Mouse (Mus musculus) liver, adult (tissue): ENCODE data around the gene Gpr18.

Experiments
- GATA4 ChIP-seq: IDR thresholded peaks from 2 replicates; pipeline ENCODE4 v1.6.1; 2014; ENCODE audit warnings: mild to moderate bottlenecking, low read length; ENCODE audit not compliant: insufficient replicate concordance

Gpr18 gene

GRCm38 (mm10) chr14:121915621-121916020 is at the start of gene Gpr18:
TSS of gene Gpr18 (minus strand) at chr14:121915781.
- no peak for TF ChIP-seq GATA4

GRCm38 (mm10) chr14:121964990-121965389 is 49.4 kb upstream of the Gpr18 start, which contains the start of gene Gpr183:
TSS of gene Gpr183 (minus strand) at chr14:121965195.
- TF ChIP-seq GATA4, result no peak

DNA sequence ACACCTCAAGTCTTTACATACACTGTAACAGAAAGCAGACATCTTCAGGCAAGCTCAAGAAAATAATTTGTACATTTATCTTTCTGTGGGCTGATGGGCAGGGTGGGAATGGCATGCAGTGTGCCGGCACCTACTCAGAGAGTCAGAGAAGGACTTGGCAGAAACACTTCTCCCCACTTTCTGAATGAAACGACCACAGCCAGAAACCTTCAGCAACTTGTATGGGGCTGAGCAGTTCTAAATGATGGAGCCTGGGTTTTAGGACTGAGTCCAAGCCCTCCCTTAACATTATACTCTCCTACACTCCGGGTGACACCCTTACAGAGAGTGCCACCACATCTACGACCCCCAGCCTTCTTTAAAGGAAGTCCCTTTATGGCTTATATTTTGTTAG is 48.4 kb upstream of the Gpr18 start:
- TF ChIP-seq GATA4, result no peak

GRCm38 (mm10) chr14:121963251-121963941 is 47.8 kb upstream of the Gpr18 start:
- no peak for TF ChIP-seq GATA4

- 0 out of 2 replicates have a peak, but pooled peaks have one; percentile 1 for TF ChIP-seq GATA4
Measured at GRCm38 (mm10) chr14:121962128-121962890, 46.7 kb upstream of the Gpr18 start.

DNA sequence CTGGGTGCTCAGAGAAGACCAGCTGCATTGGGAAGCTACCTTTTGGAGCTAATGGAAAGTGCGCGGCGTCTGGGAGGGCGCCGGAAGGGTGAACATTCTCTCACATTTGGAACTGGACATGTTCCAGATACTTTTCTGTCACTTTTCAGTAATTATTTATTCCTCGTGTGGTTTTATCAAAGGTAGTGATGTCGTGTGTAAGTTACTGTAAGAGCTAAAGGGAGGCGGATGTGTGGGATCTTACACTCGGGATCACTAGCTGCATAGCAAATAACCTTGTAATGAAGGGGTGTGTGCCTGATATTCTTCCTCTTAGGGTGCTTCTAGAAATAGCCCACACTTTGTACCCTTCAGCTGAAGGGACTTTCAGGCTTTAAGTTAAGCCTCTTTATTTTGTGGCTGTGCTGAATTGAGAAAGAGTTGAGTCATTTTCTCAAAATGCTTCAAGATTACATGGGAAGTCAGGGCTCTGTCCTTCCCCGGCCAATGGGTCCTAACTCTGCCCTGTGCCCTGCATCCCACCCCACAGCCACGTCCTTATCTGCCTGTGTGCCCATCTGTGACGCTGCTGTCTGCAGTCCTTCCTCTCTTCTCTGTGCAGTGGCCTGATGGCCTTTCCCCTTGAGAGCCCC is 46.0 kb upstream of the Gpr18 start:
- peak; percentile 38; the same call in 1 of the 2 replicates for TF ChIP-seq GATA4

GRCm38 (mm10) chr14:121960997-121961396 is 45.4 kb upstream of the Gpr18 start:
- no peak for TF ChIP-seq GATA4

DNA sequence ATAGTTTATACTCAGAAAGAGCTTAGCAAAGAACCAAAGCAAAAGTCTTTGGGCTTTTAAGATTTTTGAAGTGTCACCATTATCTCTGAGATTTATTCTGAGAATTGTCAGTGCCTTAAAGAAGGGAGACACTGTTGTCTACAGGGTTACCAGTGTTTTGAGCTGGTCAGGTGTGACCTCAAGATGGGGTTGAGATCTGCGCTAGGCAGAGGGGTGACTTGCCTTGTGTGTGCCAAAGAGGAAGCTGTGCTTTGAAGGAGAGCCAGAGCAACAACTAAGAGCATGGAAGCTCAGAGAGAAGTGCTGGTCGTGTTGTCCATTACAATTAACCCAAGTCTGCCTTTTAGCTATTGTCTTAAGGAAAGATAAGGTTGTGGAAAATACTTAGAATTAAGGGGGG is 45.0 kb upstream of the Gpr18 start:
- no peak for TF ChIP-seq GATA4

GRCm38 (mm10) chr14:121960031-121960430 is 44.5 kb upstream of the Gpr18 start:
- no peak for TF ChIP-seq GATA4

DNA sequence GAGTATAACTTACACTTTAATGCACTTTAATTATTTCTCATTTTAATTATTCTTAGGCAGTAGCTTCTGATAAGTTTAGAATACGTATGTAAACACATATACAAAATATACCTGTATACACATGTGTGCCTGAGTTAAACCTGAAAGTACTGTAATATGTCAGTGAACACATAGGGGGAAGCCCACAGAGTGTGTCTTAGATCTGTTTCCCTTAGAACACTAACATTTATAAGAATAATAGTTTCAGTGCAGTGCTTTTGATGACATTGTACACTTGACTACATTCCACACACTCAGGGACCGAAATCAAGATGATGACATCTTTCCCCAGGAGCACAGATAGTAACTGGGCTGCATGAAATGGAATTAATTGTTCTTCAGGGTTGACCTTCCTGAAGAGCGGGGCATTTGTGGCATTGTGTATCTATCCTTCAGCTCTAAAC is 44.0 kb upstream of the Gpr18 start:
- no peak for TF ChIP-seq GATA4

- TF ChIP-seq GATA4, result no peak
Measured at GRCm38 (mm10) chr14:121958751-121959537, 43.4 kb upstream of the Gpr18 start.

DNA sequence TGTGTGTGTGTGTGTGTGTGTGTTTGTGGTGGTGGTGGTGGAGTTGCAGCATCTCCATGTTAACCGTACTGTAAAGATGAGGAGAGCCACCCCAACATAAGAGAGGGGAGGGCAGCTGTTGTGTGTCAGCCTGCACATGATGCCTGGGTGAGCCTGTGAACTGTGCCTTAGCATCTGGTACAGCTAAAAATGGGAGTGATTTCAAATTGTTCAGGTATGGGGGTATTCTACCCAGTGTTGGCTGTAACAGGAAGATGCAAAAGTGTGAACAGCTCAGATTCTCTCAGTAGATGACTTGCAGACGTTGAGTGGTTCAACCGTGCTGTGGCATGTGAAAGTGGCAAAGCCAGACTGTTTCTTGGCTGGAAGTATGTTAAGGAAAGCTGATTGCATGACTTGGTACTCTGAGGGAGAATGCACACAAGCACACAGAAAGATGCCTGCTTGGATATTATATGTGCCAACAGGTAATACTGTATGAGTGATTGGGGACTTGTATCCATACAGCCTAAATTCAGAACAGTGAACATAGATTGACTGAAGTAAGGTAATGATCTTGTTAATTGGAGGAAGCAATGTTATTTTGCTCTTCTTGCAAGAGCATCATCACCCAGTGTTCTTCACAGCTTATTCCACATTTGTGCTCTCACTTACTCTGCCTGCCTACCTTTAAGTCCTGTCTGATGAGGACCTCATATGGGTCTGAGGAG is 42.6 kb upstream of the Gpr18 start:
- no peak for TF ChIP-seq GATA4

DNA sequence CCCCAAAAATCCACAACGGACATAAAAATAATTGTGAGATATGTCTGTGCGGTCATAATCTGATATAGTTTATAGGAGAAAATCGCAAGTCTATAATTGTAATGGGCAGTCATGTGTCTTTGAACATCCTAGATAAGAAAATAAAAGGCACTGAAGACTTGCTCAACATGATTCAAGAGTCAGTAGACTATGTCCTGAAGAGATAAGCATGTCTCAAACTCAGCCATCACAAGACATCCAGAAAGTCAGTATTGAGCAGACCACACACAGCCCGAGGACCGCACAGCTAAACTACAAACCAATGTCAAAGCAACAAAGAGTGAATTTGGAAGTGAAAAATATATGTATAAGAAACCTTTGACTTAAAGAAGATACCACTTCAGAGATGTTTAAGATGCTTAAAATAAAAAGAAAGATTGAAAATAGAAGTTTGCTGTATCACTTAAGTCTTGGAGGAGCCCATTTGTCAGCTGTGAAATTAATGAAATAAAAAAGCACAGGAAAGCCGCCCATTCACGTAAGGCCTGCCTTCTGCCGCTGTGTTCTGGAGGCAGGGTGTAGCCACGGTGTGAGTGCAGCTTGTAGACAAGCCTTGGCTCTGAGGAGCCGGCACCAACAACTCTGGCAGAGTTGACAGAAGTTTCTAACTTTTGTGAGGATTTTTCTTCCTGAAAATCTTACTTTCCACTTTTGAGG is 41.7 kb upstream of the Gpr18 start:
- no peak for TF ChIP-seq GATA4

DNA sequence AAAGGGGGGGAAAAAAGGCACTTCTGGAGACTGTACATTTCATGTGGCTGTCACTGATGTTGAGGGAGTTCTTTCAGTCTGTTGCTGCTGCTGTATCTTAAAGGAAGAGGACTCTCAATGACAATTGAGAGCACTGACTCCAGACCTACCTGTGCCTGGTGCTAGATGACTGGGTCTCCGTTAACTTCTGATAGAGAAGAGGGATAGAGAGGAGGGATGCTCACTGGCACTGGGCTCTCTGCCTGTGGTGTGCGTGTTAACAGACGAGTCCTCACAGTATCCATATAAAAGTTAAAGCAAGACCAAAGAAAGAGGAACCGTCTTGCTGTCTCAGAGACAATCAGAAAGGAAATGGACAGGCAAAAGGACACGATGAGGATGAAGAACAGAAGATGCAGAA is 40.7 kb upstream of the Gpr18 start:
- TF ChIP-seq GATA4, result no peak
